24 mouse cellular contexts compared by ENCODE assay signal in the genomic region with DNA sequence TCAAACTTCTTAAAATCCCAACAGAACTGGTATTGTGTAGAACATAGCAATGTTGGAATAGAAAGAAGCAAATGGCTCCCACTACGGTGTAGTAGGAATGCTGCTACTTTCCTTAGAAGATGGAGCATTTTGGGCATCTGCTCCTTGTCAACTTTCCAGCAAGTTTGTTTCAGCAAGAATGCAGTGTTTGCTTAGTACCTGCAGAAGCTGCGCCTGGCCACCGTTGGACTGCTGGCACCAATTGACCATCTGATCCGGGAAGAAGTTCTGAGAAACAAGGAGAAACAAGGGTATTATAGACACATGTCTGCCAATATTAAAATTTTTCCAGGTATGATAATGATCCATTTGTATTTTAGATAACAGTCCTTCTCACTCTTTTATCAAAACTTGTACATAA. TPM values are rescaled to one million over a fixed set of nuclear protein-coding genes. Genes with fewer than 3 reads are reported as not detected.
"Had no signal": no experiment of that assay in that cellular context is flagged by ENCODE, and none has a peak within 500 bp of the region (broad histone marks: within the 10 kb centered on the region; RNA-seq: fewer than 3 reads in every experiment).

No protein-coding gene starts in this region.

- H3K9ac ChIP-seq: hindbrain, embryonic 13.5 days; hindbrain, embryonic 15.5 days; limb, embryonic 12.5 days; liver, embryonic 13.5 days; liver, embryonic 15.5 days; liver, postnatal 0 days had no signal

- H3K4me1 ChIP-seq: hindbrain, embryonic 15.5 days had no signal

- DNase-seq: gastrocnemius, postnatal 14 days; gastrocnemius, postnatal 36 days; heart, adult 18-20 months; heart, postnatal 10 days; heart, postnatal 36 days; kidney, adult 11 months; kidney, adult 8-10 months; kidney, postnatal 14 days; kidney, postnatal 36 days; layer of hippocampus, adult 9-11 months; liver; liver, embryonic 13.5 days; liver, postnatal 0 days had no signal

- H3K4me2 ChIP-seq: hindbrain, embryonic 13.5 days; hindbrain, embryonic 15.5 days; limb, embryonic 12.5 days; liver, embryonic 11.5 days; liver, embryonic 13.5 days; liver, embryonic 15.5 days had no signal

- H3K4me3 ChIP-seq: hindbrain, embryonic 13.5 days; hindbrain, embryonic 15.5 days; left cerebral cortex, adult 2 months; limb, embryonic 10.5 days; limb, embryonic 12.5 days; liver, embryonic 13.5 days; liver, embryonic 15.5 days had no signal

- H3K9me3 ChIP-seq: hindbrain, embryonic 13.5 days; hindbrain, embryonic 15.5 days; limb, embryonic 10.5 days; limb, embryonic 12.5 days; liver, embryonic 13.5 days; liver, embryonic 15.5 days had no signal

- H3K27me3 ChIP-seq: hindbrain, embryonic 13.5 days; hindbrain, embryonic 15.5 days; limb, embryonic 12.5 days; liver, embryonic 13.5 days; liver, embryonic 15.5 days had no signal

- H3K27ac ChIP-seq: hindbrain, embryonic 13.5 days; hindbrain, embryonic 15.5 days; hindbrain, postnatal 0 days; kidney, postnatal 0 days; left cerebral cortex, adult 2 months; limb, embryonic 10.5 days; limb, embryonic 12.5 days; liver, embryonic 13.5 days; liver, embryonic 15.5 days had no signal

- ATAC-seq: hindbrain, postnatal 0 days; intestine, embryonic 16.5 days; liver, postnatal 0 days had no signal

RNA-seq across cellular contexts. Expression of a gene that starts 47.8 kb away (rescaled TPM):
- total RNA-seq: hematopoietic stem cell, adult 5-6 weeks had no signal
